Mouse (Mus musculus): ENCODE measurements around the gene G3bp1. TPM values are rescaled to one million over a fixed set of nuclear protein-coding genes. Genes with fewer than 3 reads are reported as not detected.

G3bp1 gene
- polyA plus RNA-seq, 1 experiment from 2014 or later: 141 TPM

DNA sequence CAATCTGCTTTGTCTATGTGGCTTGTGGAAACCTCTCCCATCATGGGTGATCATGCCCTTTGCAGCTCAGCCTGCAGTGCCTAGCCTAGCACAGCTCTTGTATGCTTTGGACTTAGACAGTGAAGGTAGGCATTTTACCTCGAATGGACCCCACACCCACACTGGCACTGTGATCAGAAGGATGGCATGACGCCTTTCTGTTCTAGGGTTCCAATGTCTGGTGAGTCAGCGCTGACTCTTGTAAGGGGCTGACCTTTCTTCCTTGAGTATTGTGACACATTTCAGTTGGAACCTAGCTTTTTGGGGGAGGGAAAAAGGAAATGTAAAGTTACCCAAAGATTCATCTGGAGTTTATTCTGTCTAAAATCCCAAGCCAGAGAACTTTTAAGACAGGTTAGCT is 36.0 kb downstream of the G3bp1 start:
- Histone ChIP-seq H3K4me1 (ENCODE audit: control insufficient read depth, insufficient read depth, low read length) (no peaks in the 10 kb centered on the region), H3K4me3 (ENCODE audit: low read depth, low read length) (no peak overlapping the region), H3K9me3 (replicated peaks; ENCODE audit: control insufficient read depth, low read length) (no peaks in the 10 kb centered on the region), H3K27me3 (replicated peaks; ENCODE audit: control insufficient read depth, insufficient read depth, low read length) (no peaks in the 10 kb centered on the region), H3K9ac (ENCODE audit: low read length) (no peak overlapping the region), H3K36me3 (ENCODE audit: control insufficient read depth, insufficient read depth, low read length) (peaks cover 28% of the 10 kb centered on the region), H3K4me2 (ENCODE audit: low read length) (no peak overlapping the region), H3K27ac (ENCODE audit: low read depth, low read length) (no peak overlapping the region)
- ATAC-seq: no peak
- 87% methylated on average over 3 of the region's 3 CpGs for WGBS
- no peak for DNase-seq (ENCODE audit: low spot score)

DNA sequence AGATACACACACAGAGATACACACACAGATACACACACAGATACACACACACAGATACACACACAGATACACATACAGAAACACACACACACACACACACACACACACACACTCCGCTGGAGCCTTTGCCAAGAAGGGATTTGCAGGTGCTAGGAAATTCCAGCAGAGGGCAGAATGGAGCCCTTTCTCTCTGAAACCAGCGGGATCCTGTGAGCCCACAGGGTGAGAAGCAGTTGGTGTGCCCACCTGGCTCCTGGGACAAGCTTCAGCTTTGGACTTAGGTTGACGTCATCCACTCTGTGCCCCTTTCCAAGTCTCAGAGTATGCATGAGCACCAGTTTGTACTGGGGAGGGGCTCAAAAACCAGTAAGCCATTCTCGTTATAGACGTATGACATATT is 41.9 kb downstream of the G3bp1 start:
- H3K9ac ChIP-seq (ENCODE audit: low read length): no peak overlapping the region
- no peak overlapping the region for H3K4me3 ChIP-seq (ENCODE audit: low read depth, low read length)
- ATAC-seq (no peak), DNase-seq (ENCODE audit: low spot score) (peak; percentile 37)
- H3K9me3 ChIP-seq (replicated peaks; ENCODE audit: control insufficient read depth, low read length): no peaks in the 10 kb centered on the region
- no peaks in the 10 kb centered on the region for H3K36me3 ChIP-seq (ENCODE audit: control insufficient read depth, insufficient read depth, low read length)
- H3K4me2 ChIP-seq (ENCODE audit: low read length): no peak overlapping the region
- H3K27ac ChIP-seq (ENCODE audit: low read depth, low read length): no peak overlapping the region
- H3K4me1 ChIP-seq (ENCODE audit: control insufficient read depth, insufficient read depth, low read length): no peaks in the 10 kb centered on the region
- H3K27me3 ChIP-seq (replicated peaks; ENCODE audit: control insufficient read depth, insufficient read depth, low read length): no peaks in the 10 kb centered on the region
- WGBS: 57% methylated on average over 5 of the region's 5 CpGs

DNA sequence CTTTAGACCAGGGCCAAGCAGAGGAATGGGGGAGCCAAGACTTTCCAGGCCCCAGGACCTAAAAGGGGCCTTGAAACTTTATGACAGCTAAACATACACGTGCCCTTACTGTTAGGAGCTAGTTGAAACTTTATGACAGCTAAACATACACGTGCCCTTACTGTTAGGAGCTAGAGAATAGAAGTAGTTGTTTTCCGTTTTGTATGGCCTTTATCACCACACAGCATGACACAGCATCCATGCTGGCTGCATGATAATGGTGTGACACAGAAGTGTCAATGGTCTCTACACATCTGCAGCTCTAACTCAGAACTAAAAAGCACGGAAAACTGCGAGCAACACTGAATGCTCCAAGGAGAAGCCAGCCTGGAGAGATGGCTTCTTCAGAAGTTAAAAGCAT is 48.2 kb downstream of the G3bp1 start:
- H3K4me1 ChIP-seq (ENCODE audit: control insufficient read depth, insufficient read depth, low read length): no peaks in the 10 kb centered on the region
- H3K9me3 ChIP-seq (replicated peaks; ENCODE audit: control insufficient read depth, low read length): no peaks in the 10 kb centered on the region
- 71% methylated on average over 5 of the region's 5 CpGs for WGBS
- ATAC-seq: no peak
- no peak overlapping the region for H3K9ac ChIP-seq (ENCODE audit: low read length)
- DNase-seq (ENCODE audit: low spot score): no peak
- H3K4me3 ChIP-seq (ENCODE audit: low read depth, low read length): no peak overlapping the region
- H3K4me2 ChIP-seq (ENCODE audit: low read length): no peak overlapping the region
- no peaks in the 10 kb centered on the region for H3K27me3 ChIP-seq (replicated peaks; ENCODE audit: control insufficient read depth, insufficient read depth, low read length)
- H3K36me3 ChIP-seq (ENCODE audit: control insufficient read depth, insufficient read depth, low read length): no peaks in the 10 kb centered on the region
- no peak overlapping the region for H3K27ac ChIP-seq (ENCODE audit: low read depth, low read length)

DNA sequence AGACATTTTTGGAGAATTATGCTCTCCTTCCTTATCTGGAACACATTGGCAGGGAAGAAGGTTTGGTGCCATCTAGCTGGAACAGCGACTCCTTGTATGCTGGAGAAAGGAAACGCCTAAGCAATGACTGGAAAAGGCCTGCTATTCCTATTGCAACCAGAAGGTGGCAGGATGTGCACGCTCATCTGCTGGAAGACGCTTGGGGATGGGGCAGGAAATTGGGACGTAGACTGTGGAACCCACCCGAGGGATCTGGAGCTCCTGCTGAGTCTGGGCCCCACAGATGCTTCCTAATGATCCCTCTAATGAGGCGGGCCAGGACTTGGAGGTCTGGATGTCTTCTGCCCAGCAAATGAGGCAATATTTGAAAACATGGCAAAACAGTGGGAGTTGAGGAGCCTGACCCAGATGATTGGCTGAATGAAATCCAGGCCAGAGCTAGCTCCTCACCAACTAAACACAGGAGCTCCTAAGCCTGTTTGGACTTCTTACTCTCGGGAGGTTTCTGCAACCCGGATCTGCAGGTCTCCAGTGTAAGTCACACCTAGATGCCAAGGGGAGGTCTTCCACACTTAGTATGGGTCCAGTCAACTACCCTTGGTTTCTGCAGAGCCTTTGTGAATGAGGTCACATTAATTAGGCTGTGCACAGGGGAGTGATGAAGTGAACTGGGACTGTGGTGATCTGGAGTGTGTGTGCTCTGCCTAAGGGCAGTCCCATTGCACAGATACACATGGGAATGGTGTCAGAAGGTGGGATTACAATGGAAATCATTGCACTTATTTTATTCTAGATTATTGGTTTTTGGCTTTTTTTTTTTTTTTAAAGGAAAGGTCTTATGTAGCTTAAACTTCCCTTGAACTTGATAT is 49.6 kb downstream of the G3bp1 start:
- no peak overlapping the region for H3K9ac ChIP-seq (ENCODE audit: low read length)
- peak; percentile 92 for DNase-seq (ENCODE audit: low spot score)
- peak; percentile 69 for ATAC-seq
- H3K4me2 ChIP-seq (ENCODE audit: low read length): no peak overlapping the region
- 9% methylated on average over 9 of the region's 9 CpGs for WGBS
- H3K4me1 ChIP-seq (ENCODE audit: control insufficient read depth, insufficient read depth, low read length): no peaks in the 10 kb centered on the region
- no peaks in the 10 kb centered on the region for H3K9me3 ChIP-seq (replicated peaks; ENCODE audit: control insufficient read depth, low read length)
- no peak overlapping the region for H3K4me3 ChIP-seq (ENCODE audit: low read depth, low read length)
- no peak overlapping the region for H3K27ac ChIP-seq (ENCODE audit: low read depth, low read length)
- H3K27me3 ChIP-seq (replicated peaks; ENCODE audit: control insufficient read depth, insufficient read depth, low read length): no peaks in the 10 kb centered on the region
- H3K36me3 ChIP-seq (ENCODE audit: control insufficient read depth, insufficient read depth, low read length): no peaks in the 10 kb centered on the region

DNA sequence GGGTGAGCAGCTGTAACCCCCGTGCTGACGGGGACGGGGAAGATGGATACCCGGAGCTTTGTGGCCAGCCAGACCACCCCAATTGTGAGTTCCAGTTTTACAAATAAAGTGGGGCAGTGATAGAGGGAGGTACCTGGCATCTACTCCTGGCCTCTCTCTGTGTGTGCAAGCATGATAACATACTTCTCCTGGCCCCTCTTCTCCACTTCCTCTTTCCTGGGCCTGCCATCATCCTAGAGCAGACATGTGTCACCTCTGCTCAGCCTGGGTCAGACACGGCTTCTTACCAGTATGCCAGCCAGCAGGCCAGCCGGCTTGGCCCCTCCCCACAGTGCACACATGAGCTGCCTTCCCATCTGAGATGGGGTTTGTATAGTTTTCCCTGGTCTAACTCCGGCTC is 61.3 kb downstream of the G3bp1 start:
- H3K4me1 ChIP-seq (ENCODE audit: control insufficient read depth, insufficient read depth, low read length): peaks cover 11% of the 10 kb centered on the region; the same call in 1 of the 2 replicates
- DNase-seq (ENCODE audit: low spot score) (no peak), ATAC-seq (no peak)
- no peaks in the 10 kb centered on the region for H3K36me3 ChIP-seq (ENCODE audit: control insufficient read depth, insufficient read depth, low read length)
- no peaks in the 10 kb centered on the region for H3K27me3 ChIP-seq (replicated peaks; ENCODE audit: control insufficient read depth, insufficient read depth, low read length)
- H3K27ac ChIP-seq (ENCODE audit: low read depth, low read length): no peak overlapping the region
- no peak overlapping the region for H3K9ac ChIP-seq (ENCODE audit: low read length)
- WGBS: 83% methylated on average over 7 of the region's 7 CpGs
- H3K9me3 ChIP-seq (replicated peaks; ENCODE audit: control insufficient read depth, low read length): no peaks in the 10 kb centered on the region
- H3K4me2 ChIP-seq (ENCODE audit: low read length): no peak overlapping the region
- no peak overlapping the region for H3K4me3 ChIP-seq (ENCODE audit: low read depth, low read length)

DNA sequence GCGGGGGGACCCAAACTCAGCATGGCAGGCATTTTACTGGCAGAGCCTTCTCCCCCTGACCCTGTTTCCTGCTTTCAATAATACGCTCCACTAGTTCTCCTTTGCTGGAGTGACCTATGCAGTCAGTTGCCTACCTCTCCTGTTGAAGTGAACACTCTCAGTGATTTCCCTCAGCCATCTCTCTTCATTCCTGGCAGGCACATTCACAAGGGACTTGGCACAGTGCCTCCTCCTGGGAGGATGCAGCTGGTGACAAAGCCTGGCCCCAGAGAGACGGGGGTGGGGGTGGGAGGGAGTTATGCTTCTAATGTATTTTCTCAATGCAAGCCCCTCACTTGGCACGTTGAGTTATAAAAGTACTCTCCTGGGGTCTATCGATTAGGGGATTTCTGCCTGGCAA is 63.9 kb downstream of the G3bp1 start:
- Histone ChIP-seq H3K9me3 (replicated peaks; ENCODE audit: control insufficient read depth, low read length) (no peaks in the 10 kb centered on the region), H3K27ac (ENCODE audit: low read depth, low read length) (no peak overlapping the region), H3K4me2 (ENCODE audit: low read length) (no peak overlapping the region), H3K27me3 (replicated peaks; ENCODE audit: control insufficient read depth, insufficient read depth, low read length) (no peaks in the 10 kb centered on the region), H3K9ac (ENCODE audit: low read length) (no peak overlapping the region; the same call in 1 of the 2 replicates), H3K36me3 (ENCODE audit: control insufficient read depth, insufficient read depth, low read length) (no peaks in the 10 kb centered on the region), H3K4me3 (ENCODE audit: low read depth, low read length) (no peak overlapping the region), H3K4me1 (ENCODE audit: control insufficient read depth, insufficient read depth, low read length) (peaks cover 11% of the 10 kb centered on the region; the same call in 1 of the 2 replicates)
- DNase-seq (ENCODE audit: low spot score): peak; percentile 90
- peak; percentile 83 for ATAC-seq
- WGBS: 31% methylated on average over 5 of the region's 5 CpGs

DNA sequence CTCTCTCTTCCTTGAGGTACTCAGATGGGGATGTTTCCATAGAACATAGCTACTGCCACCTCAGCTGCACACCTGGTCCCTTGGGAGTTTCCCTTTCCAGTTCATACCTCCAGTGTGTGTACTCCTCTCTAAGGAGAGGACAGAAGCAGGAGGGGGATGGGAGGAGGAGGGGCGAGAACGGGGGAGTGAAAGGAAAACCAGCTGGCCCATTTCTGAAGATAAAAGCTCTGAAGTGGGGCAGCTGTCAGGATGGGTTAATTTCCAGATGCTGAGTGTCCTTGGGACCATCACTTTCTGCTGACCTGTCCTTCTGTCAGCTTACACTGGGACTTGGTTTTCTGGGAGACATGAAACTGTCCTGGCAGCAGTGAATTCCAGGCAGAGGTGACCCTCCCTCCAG is 65.3 kb downstream of the G3bp1 start:
- ATAC-seq: no peak
- no peaks in the 10 kb centered on the region for H3K36me3 ChIP-seq (ENCODE audit: control insufficient read depth, insufficient read depth, low read length)
- no peak overlapping the region for H3K4me3 ChIP-seq (ENCODE audit: low read depth, low read length)
- H3K4me2 ChIP-seq (ENCODE audit: low read length): no peak overlapping the region
- H3K4me1 ChIP-seq (ENCODE audit: control insufficient read depth, insufficient read depth, low read length): peaks cover 11% of the 10 kb centered on the region; the same call in 1 of the 2 replicates
- no peak overlapping the region for H3K27ac ChIP-seq (ENCODE audit: low read depth, low read length)
- no peaks in the 10 kb centered on the region for H3K27me3 ChIP-seq (replicated peaks; ENCODE audit: control insufficient read depth, insufficient read depth, low read length)
- 47% methylated on average over 2 of the region's 2 CpGs for WGBS
- no peaks in the 10 kb centered on the region for H3K9me3 ChIP-seq (replicated peaks; ENCODE audit: control insufficient read depth, low read length)
- H3K9ac ChIP-seq (ENCODE audit: low read length): no peak overlapping the region
- peak; percentile 2 for DNase-seq (ENCODE audit: low spot score)

DNA sequence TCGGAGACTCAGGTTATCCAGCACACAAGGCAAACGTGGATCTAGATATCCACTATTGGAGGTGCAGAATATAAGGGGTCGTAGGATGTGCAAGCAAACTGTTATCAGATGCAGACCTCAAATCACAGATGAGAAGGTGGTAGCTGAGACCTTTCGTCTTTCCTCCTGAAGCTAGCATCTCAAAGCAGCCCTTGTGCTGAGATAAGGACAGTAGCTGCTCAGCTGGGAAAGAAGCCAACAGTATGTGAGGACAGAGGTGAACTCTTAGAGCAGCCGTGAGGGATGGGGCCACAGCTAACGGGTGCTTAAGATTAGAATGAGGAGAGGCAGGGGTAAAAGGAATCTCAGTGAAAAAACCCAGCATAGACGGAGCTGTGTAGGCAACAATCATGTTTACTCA is 72.6 kb downstream of the G3bp1 start:
- Histone ChIP-seq H3K27me3 (replicated peaks; ENCODE audit: control insufficient read depth, insufficient read depth, low read length) (no peaks in the 10 kb centered on the region), H3K9me3 (replicated peaks; ENCODE audit: control insufficient read depth, low read length) (no peaks in the 10 kb centered on the region), H3K9ac (ENCODE audit: low read length) (no peak overlapping the region), H3K4me2 (ENCODE audit: low read length) (no peak overlapping the region), H3K27ac (ENCODE audit: low read depth, low read length) (no peak overlapping the region), H3K4me1 (ENCODE audit: control insufficient read depth, insufficient read depth, low read length) (no peaks in the 10 kb centered on the region), H3K4me3 (ENCODE audit: low read depth, low read length) (no peak overlapping the region), H3K36me3 (ENCODE audit: control insufficient read depth, insufficient read depth, low read length) (no peaks in the 10 kb centered on the region)
- WGBS: 63% methylated on average over 7 of the region's 7 CpGs
- ATAC-seq (no peak), DNase-seq (ENCODE audit: low spot score) (no peak)

DNA sequence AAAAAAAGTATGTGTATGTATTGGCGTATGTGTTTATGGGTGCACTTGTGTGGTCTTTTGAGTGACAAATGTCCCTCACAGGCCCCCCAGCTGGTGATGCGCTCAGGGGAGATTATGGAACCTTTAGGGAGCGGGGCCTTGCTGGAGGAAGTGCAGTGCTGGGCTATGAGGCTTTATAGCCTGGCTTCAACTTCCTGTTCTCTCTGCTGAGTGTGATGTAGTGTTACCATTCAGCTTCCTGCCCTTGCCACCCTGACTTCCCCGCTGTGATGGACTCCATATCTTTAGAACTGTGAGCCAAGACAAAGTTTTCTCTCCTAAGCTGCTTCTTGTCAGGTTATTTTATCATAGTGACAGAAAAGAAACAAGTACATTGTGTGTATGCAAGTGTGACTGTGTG is 73.2 kb downstream of the G3bp1 start:
- ATAC-seq: no peak
- H3K9me3 ChIP-seq (replicated peaks; ENCODE audit: control insufficient read depth, low read length): no peaks in the 10 kb centered on the region
- no peak overlapping the region for H3K4me2 ChIP-seq (ENCODE audit: low read length)
- no peak overlapping the region for H3K27ac ChIP-seq (ENCODE audit: low read depth, low read length)
- H3K4me1 ChIP-seq (ENCODE audit: control insufficient read depth, insufficient read depth, low read length): no peaks in the 10 kb centered on the region
- WGBS: 68% methylated on average over 4 of the region's 4 CpGs
- H3K27me3 ChIP-seq (replicated peaks; ENCODE audit: control insufficient read depth, insufficient read depth, low read length): no peaks in the 10 kb centered on the region
- DNase-seq (ENCODE audit: low spot score): no peak
- no peak overlapping the region for H3K4me3 ChIP-seq (ENCODE audit: low read depth, low read length)
- no peak overlapping the region for H3K9ac ChIP-seq (ENCODE audit: low read length)
- H3K36me3 ChIP-seq (ENCODE audit: control insufficient read depth, insufficient read depth, low read length): no peaks in the 10 kb centered on the region
